Comparison of ENCODE assay signal across 9 mouse cellular contexts in the genomic region with DNA sequence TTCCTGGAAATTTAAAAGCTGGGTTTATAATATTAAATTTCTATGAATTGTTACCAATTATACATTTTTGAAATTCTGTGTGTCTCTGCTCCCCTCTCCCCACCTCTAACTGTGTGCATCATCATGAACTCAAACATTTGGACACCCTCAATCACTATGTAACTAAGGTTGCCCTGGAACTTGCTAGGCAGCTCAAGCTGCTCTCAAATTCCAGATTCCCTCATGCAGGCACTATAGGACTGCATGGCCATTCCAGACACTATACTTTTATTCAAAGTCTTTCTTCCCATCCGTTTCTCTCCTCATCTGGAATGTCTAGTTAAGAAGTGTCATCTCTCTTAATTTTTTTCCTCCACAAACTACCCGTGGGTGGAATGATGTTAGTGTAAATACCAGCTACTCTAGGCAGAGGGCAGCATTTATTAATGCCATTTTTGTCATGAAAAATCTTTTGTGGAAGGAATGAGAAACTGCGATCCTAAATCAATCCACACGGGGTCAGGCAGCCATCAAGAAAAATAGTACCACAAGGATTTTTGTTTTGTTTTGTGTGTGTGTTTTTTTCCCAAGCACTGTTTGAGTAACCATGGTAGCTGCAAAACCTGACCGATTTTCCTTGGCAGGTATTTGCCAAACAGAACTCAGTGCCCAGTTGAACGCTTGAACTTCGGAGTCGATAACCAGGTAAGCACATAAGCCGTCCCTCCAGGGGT. TPM values are rescaled to one million over a fixed set of nuclear protein-coding genes. Genes with fewer than 3 reads are reported as not detected.
DNase-seq lines count a peak whose midpoint lies in the region; ATAC-seq and TF ChIP-seq lines count a peak whose summit lies in the region.
"Had no signal": no experiment of that assay in that cellular context is flagged by ENCODE, and none has a peak within 500 bp of the region (broad histone marks: within the 10 kb centered on the region; RNA-seq: fewer than 3 reads in every experiment).

No protein-coding gene starts in this region.

- H3K4me2 ChIP-seq in intestine, embryonic 14.5 days (ENCODE audit: low read length) = no peak overlapping the region; the same call in 1 of the 2 replicates
- no peak overlapping the region for H3K4me2 ChIP-seq in intestine, embryonic 15.5 days (replicated peaks)
- 0 out of 2 replicates have a peak overlapping the region, but pooled peaks have one; percentile 25 for H3K4me2 ChIP-seq in forebrain, postnatal 0 days (ENCODE audit: low read depth)
- H3K4me2 ChIP-seq in limb, embryonic 11.5 days (ENCODE audit: low read depth, severe bottlenecking) = no peak overlapping the region

- H3K36me3 ChIP-seq in intestine, embryonic 14.5 days (ENCODE audit: control insufficient read depth, insufficient read depth, low read length) = no peaks in the 10 kb centered on the region
- no peaks in the 10 kb centered on the region for H3K36me3 ChIP-seq in intestine, embryonic 15.5 days
- H3K36me3 ChIP-seq in forebrain, postnatal 0 days (ENCODE audit: insufficient read depth) = no peaks in the 10 kb centered on the region
- no peaks in the 10 kb centered on the region for H3K36me3 ChIP-seq in limb, embryonic 11.5 days (ENCODE audit: control insufficient read depth, insufficient read depth, low read length)

- H3K4me3 ChIP-seq in intestine, embryonic 14.5 days (ENCODE audit: low read depth, low read length) = no peak overlapping the region
- H3K4me3 ChIP-seq in intestine, embryonic 15.5 days (replicated peaks) = no peak overlapping the region
- H3K4me3 ChIP-seq in cerebellum, adult 2 months (replicated peaks; ENCODE audit: insufficient read depth, low read depth, low read length) = no peak overlapping the region
- no peak overlapping the region for H3K4me3 ChIP-seq in forebrain, postnatal 0 days (ENCODE audit: low read depth, low read length)
- no peak overlapping the region for H3K4me3 ChIP-seq in limb, embryonic 11.5 days (ENCODE audit: low read depth, low read length)

- H3K9ac ChIP-seq in intestine, embryonic 14.5 days (ENCODE audit: low read length) = no peak overlapping the region
- H3K9ac ChIP-seq in intestine, embryonic 15.5 days = no peak overlapping the region
- H3K9ac ChIP-seq in forebrain, postnatal 0 days = no peak overlapping the region
- no peak overlapping the region for H3K9ac ChIP-seq in limb, embryonic 11.5 days (ENCODE audit: low read length)

- no peak for TF ChIP-seq POLR2A in cerebellum, adult 2 months (IDR thresholded peaks at IDR 0.05; ENCODE audit: borderline replicate concordance, insufficient read depth, low read length)

- no peak for ATAC-seq in intestine, embryonic 14.5 days (replicated peaks; ENCODE audit: low FRiP score, low TSS enrichment, low read depth)
- no peak for ATAC-seq in intestine, embryonic 15.5 days
- peak; percentile 84 for ATAC-seq in forebrain, postnatal 0 days
- no peak; the same call in 1 of the 2 replicates for ATAC-seq in limb, embryonic 11.5 days (ENCODE audit: insufficient number of reproducible peaks, low FRiP score, low TSS enrichment, low read depth)

- TF ChIP-seq CTCF in cerebellum, adult 2 months (IDR thresholded peaks at IDR 0.05; ENCODE audit: borderline replicate concordance, insufficient read depth, low read depth, low read length) = peak; percentile 45; the same call in 1 of the 2 replicates
- TF ChIP-seq CTCF in forebrain, postnatal 0 days (IDR thresholded peaks at IDR 0.05; ENCODE audit: low read depth) = peak; percentile 95

- WGBS in intestine, embryonic 14.5 days = 38% methylated on average over 9 of the region's 9 CpGs
- 35% methylated on average over 9 of the region's 9 CpGs for WGBS in intestine, embryonic 15.5 days
- WGBS in cerebellum, adult 2 months = 5% methylated on average over 9 of the region's 9 CpGs
- WGBS in forebrain, postnatal 0 days = 21% methylated on average over 9 of the region's 9 CpGs
- 53% methylated on average over 9 of the region's 9 CpGs for WGBS in limb, embryonic 11.5 days

- no peaks in the 10 kb centered on the region for H3K27me3 ChIP-seq in intestine, embryonic 14.5 days (replicated peaks; ENCODE audit: control insufficient read depth, insufficient read depth, low read length)
- no peaks in the 10 kb centered on the region for H3K27me3 ChIP-seq in intestine, embryonic 15.5 days (replicated peaks)
- H3K27me3 ChIP-seq in cerebellum, adult 2 months (ENCODE audit: control insufficient read depth, insufficient read depth, low read length) = no peaks in the 10 kb centered on the region
- H3K27me3 ChIP-seq in forebrain, postnatal 0 days (ENCODE audit: insufficient read depth, low read length) = no peaks in the 10 kb centered on the region
- H3K27me3 ChIP-seq in limb, embryonic 11.5 days (ENCODE audit: control insufficient read depth, insufficient read depth, low read length) = no peaks in the 10 kb centered on the region

- no peak overlapping the region for H3K27ac ChIP-seq in intestine, embryonic 14.5 days (ENCODE audit: low read depth)
- no peak overlapping the region for H3K27ac ChIP-seq in intestine, embryonic 15.5 days
- no peak overlapping the region for H3K27ac ChIP-seq in cerebellum, adult 2 months (ENCODE audit: insufficient read depth, low read length)
- H3K27ac ChIP-seq in forebrain, postnatal 0 days (ENCODE audit: low read depth, low read length) = no peak overlapping the region
- no peak overlapping the region for H3K27ac ChIP-seq in limb, embryonic 11.5 days (replicated peaks; ENCODE audit: low read depth, low read length)

- DNase-seq in intestine, embryonic 14.5 days (ENCODE audit: low spot score) = peak; percentile 62
- DNase-seq in cerebellum, adult 2 months = peak; percentile 36 to 63
- peak; percentile 87 for DNase-seq in forebrain, postnatal 0 days
- DNase-seq in kidney, adult 8-10 months = peak; percentile 59 to 69
- peak; percentile 53 for DNase-seq in limb, embryonic 11.5 days (ENCODE audit: low spot score)
- peak; percentile 39 for DNase-seq in retina, adult 2 months (ENCODE audit: low read depth, low spot score)
- no peak for DNase-seq in spleen, postnatal 4 days (ENCODE audit: low spot score in 2 of 2)

- H3K4me1 ChIP-seq in intestine, embryonic 14.5 days (replicated peaks; ENCODE audit: control insufficient read depth, insufficient read depth, low read length) = no peaks in the 10 kb centered on the region
- H3K4me1 ChIP-seq in intestine, embryonic 15.5 days (replicated peaks) = no peaks in the 10 kb centered on the region
- H3K4me1 ChIP-seq in cerebellum, adult 2 months (ENCODE audit: control insufficient read depth, insufficient read depth, low read length) = no peaks in the 10 kb centered on the region
- no peaks in the 10 kb centered on the region for H3K4me1 ChIP-seq in forebrain, postnatal 0 days (ENCODE audit: insufficient read depth)
- no peaks in the 10 kb centered on the region for H3K4me1 ChIP-seq in limb, embryonic 11.5 days (ENCODE audit: control insufficient read depth, insufficient read depth, low read length)

- H3K9me3 ChIP-seq in intestine, embryonic 14.5 days (ENCODE audit: control insufficient read depth, low read length) = no peaks in the 10 kb centered on the region
- no peaks in the 10 kb centered on the region for H3K9me3 ChIP-seq in intestine, embryonic 15.5 days
- no peaks in the 10 kb centered on the region for H3K9me3 ChIP-seq in forebrain, postnatal 0 days (ENCODE audit: low read length)
- no peaks in the 10 kb centered on the region for H3K9me3 ChIP-seq in limb, embryonic 11.5 days (ENCODE audit: control insufficient read depth, low read length)

RNA-seq across cellular contexts. Expression of a gene that starts 13.7 kb away (rescaled TPM):
- polyA plus RNA-seq in intestine, embryonic 14.5 days (2014; fragmentation: Nextera tagmentation; extraction: Ambion mirVana) = 4.3 and 4.4 TPM in 2 replicates
- polyA plus RNA-seq in intestine, embryonic 15.5 days (2015; fragmentation: Nextera tagmentation; extraction: Ambion mirVana) = 2.6 and 3.3 TPM in 2 replicates
- polyA plus RNA-seq in cerebellum, adult 2 months (2012; rRNA removed) = 5.3 and 5.4 TPM in 2 replicates
- total RNA-seq in forebrain, postnatal 0 days (2014; rRNA removed) = 1.2 and 2.4 TPM in 2 replicates
- 0.39 and 0.85 TPM in 2 replicates for polyA plus RNA-seq in forebrain, postnatal 0 days (2015; fragmentation: Nextera tagmentation; extraction: Ambion mirVana)
- 2.0 and 2.3 TPM in 2 replicates for polyA plus RNA-seq in limb, embryonic 11.5 days (2014; fragmentation: Nextera tagmentation; extraction: Ambion mirVana)

RNA-seq across cellular contexts. Expression of a gene that starts 15.3 kb away (rescaled TPM):
- polyA plus RNA-seq in intestine, embryonic 14.5 days (2014; fragmentation: Nextera tagmentation; extraction: Ambion mirVana) = 0.11 and 0.18 TPM in 2 replicates
- 0.18 and 0.23 TPM in 2 replicates for polyA plus RNA-seq in intestine, embryonic 15.5 days (2015; fragmentation: Nextera tagmentation; extraction: Ambion mirVana)
- 0.03 TPM in 1 of 2 replicates, not detected in the other for polyA plus RNA-seq in cerebellum, adult 2 months (2012; rRNA removed)
- not detected in 2 replicates for total RNA-seq in forebrain, postnatal 0 days (2014; rRNA removed)
- polyA plus RNA-seq in forebrain, postnatal 0 days (2015; fragmentation: Nextera tagmentation; extraction: Ambion mirVana) = not detected in 2 replicates
- not detected in 2 replicates for polyA plus RNA-seq in limb, embryonic 11.5 days (2014; fragmentation: Nextera tagmentation; extraction: Ambion mirVana)

RNA-seq across cellular contexts. Expression of a gene that starts 16.2 kb away (rescaled TPM):
- polyA plus RNA-seq in intestine, embryonic 14.5 days (2014; fragmentation: Nextera tagmentation; extraction: Ambion mirVana) = 2.0 and 2.7 TPM in 2 replicates
- polyA plus RNA-seq in intestine, embryonic 15.5 days (2015; fragmentation: Nextera tagmentation; extraction: Ambion mirVana) = 0.44 and 1.2 TPM in 2 replicates
- polyA plus RNA-seq in cerebellum, adult 2 months (2012; rRNA removed) = not detected in 2 replicates
- total RNA-seq in forebrain, postnatal 0 days (2014; rRNA removed) = not detected in 2 replicates
- polyA plus RNA-seq in forebrain, postnatal 0 days (2015; fragmentation: Nextera tagmentation; extraction: Ambion mirVana) = not detected in 2 replicates
- 1.0 and 1.2 TPM in 2 replicates for polyA plus RNA-seq in limb, embryonic 11.5 days (2014; fragmentation: Nextera tagmentation; extraction: Ambion mirVana)

RNA-seq across cellular contexts. Expression of a gene that starts 59.8 kb away (rescaled TPM):
- polyA plus RNA-seq in intestine, embryonic 14.5 days (2014; fragmentation: Nextera tagmentation; extraction: Ambion mirVana) = not detected in 2 replicates
- polyA plus RNA-seq in intestine, embryonic 15.5 days (2015; fragmentation: Nextera tagmentation; extraction: Ambion mirVana) = not detected in 2 replicates
- not detected in 2 replicates for polyA plus RNA-seq in cerebellum, adult 2 months (2012; rRNA removed)
- not detected in 2 replicates for total RNA-seq in forebrain, postnatal 0 days (2014; rRNA removed)
- not detected in 2 replicates for polyA plus RNA-seq in forebrain, postnatal 0 days (2015; fragmentation: Nextera tagmentation; extraction: Ambion mirVana)
- polyA plus RNA-seq in limb, embryonic 11.5 days (2014; fragmentation: Nextera tagmentation; extraction: Ambion mirVana) = not detected in 2 replicates
- polyA plus RNA-seq: liver, embryonic 16.5 days had no signal

Comparison
In these comparisons a context has a peak if more than half of its experiments do, and no peak if none do; other contexts are left out.
1. DNase-seq: peak in intestine, embryonic 14.5 days (single experiment), cerebellum, adult 2 months (2 of 2), forebrain, postnatal 0 days (single experiment), kidney, adult 8-10 months (2 of 2), limb, embryonic 11.5 days (single experiment) and retina, adult 2 months (single experiment); none in spleen, postnatal 4 days (0 of 2).